Mouse (Mus musculus): Measurements from ENCODE around the gene Cntd1. TPM values are rescaled to one million over a fixed set of nuclear protein-coding genes. Genes with fewer than 3 reads are reported as not detected.
"Not testable (repeated sequence)": the region's sequence is repeated elsewhere in the genome, so short reads cannot be mapped to it uniquely, and the experiment has no call there.

The Cntd1 gene
- total RNA-seq, 2 experiments from 2014 or later = 1.2 to 2.0 TPM

DNA sequence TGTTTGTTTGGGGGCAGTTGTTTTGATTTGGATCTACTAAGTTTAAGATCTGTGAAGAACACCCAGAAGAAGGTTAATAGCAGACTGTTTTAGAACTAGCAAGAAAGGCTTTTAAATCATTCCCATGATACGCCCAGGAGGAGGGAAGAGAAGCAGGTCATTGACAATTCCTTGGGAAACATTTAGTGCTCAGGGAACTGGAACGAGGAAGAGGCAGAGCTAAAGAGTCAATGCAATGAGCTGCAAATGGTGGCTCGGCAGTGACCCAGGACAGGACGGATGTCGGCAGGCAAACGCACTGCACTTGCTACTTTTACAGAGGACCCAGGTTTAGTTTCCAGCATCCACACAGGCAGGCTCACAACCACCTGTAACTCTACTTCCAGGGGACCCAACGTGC, 2.0 kb downstream of the Cntd1 start:
- no peak for ATAC-seq (replicated peaks; ENCODE audit: poor library complexity)

DNA sequence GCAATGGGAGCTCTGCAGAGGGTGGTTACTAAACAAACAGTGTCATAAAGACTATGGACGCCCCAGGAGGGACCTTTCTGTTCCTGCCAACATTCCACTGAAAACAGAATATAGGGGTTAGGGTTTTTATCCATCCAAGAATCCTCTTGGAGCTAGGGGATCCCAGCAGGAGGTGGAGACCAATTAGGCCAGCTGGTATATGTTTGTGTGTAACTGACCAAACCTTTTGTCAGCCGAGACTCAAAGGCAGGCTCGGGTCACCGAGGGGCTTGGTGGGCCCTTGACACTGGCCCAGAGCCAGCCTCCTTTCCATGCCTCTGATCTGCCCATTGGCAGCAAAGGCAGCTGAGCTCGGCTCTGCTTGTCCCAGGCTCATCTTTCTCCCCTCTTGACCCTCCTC, 4.1 kb downstream of the Cntd1 start:
- no peak for ATAC-seq (replicated peaks; ENCODE audit: poor library complexity)

DNA sequence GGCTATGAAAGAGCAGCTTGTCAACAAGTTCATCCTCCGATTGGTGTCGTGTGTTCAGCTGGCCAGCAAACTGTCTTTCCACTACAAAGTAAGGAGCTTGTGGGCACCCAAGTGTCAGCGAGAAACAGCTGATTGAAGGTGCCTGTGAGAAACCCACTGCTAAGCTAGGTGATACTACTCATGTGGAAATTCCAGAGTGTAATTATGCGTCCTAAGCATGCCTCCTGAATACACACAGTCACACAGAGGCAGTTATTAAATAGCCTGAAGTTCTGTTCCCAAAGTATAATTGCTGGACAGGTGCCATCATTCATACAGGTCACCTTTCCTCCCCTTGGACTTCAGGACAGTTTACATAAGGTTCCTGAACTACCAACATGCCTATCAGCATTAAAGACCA, 5.0 kb downstream of the Cntd1 start:
- ATAC-seq (replicated peaks; ENCODE audit: poor library complexity) = no peak

DNA sequence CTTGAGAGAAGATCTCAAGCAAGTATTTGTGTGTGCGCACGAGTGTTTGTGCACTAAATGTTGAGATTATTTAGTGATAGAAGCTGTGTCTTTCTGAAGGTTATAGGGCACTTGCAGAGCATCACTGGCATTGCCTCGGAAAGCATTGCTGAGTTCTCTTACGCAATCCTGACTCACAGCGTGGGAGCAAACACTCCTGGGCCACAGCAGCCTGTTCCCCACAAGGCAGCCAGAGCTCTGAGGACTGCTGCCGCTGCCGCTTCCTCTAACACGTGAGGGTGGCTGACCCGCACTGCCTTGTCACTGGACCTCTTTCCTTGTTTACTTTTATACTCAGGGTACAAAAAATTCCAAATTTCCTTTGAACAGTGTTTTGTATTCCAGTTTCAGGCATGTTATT, 8.5 kb downstream of the Cntd1 start:
- ATAC-seq (replicated peaks; ENCODE audit: poor library complexity) = peak; percentile 80

DNA sequence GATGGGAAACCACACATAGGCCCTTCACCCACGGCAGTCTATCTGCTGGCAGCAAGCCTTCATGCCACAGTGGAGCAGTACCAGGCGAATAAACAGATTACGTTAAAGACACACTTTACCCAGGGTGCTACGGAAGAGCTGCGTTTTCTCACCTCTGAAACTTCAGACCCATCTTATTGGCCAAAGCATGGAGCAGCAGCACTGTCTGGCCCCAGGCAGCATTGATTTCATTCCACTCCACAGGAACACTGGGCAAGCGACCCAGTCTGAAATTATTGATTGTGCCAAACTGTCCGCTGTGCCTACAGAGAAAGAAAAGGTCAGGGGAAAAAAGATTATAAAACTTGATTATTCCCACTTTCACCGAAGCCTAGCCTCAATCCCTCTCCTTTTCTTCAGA, 12.4 kb downstream of the Cntd1 start:
- ATAC-seq (replicated peaks; ENCODE audit: poor library complexity) = no peak

DNA sequence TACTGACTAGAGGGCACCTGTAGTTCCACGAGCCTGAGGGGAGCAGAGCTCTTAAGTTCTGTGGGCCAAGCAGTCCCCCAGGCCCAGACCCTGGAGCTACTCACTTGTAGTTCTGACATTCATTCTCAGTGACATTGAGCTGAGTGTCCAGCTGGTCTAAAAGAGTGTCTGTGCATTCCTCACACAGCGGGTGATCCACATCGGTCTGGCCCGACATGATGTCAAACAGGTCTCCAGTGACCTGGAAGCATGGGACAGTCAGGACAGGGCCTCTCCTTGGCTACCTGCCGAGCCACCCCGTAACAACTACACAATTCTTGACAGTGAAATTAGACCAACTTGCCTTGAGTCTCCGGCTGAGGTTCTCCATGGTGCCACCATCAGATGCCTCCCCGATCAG, 16.4 kb downstream of the Cntd1 start:
- no peak for ATAC-seq (replicated peaks; ENCODE audit: poor library complexity)

DNA sequence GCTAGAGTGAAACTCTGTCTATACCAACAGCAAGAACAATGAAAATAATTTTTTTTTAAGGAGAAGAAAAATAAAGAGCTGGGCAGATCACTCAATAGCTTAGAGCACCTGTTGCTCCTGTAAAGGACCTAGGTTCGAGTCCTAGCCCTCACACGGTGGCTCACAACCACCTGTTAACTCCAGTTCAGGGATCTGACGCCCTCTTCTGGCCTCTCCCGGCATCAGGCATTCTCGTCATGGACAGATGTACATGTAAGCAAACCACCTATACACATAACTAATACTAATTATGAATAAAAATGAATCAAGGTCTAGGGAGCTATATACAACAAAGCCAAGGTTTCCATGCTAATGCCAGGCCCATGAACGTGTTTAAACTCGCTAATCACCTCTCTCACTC, 22.1 kb downstream of the Cntd1 start:
- ATAC-seq (replicated peaks; ENCODE audit: poor library complexity) = 0 out of 2 replicates have a peak, but pooled peaks have one; percentile 29

DNA sequence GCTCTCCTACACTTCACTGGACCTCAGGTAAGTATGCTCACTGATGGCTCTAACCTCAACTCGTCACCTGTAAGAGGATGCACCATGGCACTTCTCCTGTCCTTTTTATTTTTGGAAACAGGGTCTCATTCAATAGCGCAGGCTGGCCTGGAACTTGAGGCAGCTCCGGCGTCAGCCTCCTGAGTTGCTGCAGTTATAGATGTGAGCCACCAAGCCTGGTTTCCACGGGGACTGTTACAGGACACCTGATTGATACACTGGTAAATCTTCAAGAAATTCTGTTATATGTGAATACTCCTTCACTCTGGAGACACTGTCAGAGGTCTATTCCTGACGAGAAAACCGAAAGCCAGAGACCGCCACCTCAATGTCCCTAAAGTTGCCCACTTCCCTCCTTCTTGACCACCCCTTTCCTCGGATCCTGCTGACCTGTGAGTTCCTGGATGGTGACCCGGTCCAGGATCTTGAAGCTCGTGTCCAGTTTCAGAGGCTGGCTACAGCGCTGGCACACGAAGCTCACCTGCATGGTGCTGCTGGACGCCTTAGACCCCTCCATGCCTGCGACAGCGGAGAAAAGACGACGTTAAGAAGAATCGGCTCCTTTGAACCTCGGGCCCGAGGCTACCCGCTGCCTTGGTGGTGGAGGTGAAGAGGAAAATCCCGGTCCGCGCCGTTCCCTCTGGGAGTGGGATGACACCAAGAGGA, 22.6 kb downstream of the Cntd1 start:
- ATAC-seq (replicated peaks; ENCODE audit: poor library complexity) = no peak; the same call in 1 of the 2 replicates

DNA sequence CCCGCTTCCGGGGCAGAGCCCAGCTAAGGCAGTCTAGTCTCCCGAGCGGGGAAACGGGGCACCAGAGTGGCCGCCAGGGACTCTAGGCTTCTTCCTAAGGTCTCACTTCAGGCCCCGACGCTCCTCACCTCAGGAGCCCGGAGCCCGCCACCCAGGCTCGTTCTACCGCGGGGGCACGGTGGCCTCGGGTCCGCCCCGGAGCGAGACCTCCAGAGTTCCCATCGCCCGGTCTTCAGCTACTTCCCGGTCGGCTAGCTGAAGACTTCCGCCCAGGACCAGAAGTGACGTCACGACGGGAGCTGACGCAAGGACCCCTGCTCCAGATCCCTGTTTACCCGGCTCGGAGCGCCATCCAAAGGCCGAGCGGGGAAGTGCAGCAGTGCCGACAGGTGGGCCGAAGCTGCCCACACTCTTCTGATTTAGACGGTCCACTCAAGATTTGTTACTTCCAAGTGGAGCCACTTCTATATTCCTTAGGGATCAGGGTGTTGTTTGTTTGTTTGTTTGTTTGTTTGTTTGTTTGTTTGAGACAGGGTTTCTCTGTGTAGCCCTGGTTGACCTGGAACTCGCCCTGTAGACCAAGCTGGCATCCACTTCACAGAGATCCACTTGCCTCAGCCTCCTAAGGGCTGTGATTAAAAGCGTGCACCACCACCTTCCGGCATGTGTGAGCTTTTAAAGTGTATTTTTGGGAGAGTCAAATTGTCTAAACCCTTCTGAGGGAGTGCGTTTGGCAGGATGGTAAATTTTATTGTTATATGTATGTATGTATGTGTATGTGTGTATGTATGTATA, 23.4 kb downstream of the Cntd1 start, which contains the start of gene Becn1:
Becn1 (minus strand) TSS at position 283 of the 795 bp plus-strand sequence.
- ATAC-seq (replicated peaks; ENCODE audit: poor library complexity) = peak; percentile 99

DNA sequence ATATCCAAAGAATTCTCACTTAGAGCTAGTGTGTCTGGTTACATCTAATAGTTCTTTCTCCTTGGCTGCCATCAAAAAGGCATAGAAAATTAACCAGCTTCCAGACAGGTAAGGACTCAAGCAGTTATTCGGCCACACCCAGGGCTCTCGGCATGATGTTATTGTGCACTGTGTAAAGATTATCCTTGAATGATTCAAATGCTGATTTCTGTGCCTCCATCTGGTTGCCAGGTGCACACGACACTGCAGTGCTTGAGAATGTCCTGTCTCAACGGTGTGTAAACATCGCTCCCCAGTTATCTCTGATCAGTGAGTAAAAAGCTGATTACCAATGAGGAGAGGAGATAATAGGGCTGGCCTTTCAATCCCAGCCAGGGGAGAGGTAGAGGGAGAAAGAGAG, 28.9 kb downstream of the Cntd1 start:
- no peak for ATAC-seq (replicated peaks; ENCODE audit: poor library complexity)

DNA sequence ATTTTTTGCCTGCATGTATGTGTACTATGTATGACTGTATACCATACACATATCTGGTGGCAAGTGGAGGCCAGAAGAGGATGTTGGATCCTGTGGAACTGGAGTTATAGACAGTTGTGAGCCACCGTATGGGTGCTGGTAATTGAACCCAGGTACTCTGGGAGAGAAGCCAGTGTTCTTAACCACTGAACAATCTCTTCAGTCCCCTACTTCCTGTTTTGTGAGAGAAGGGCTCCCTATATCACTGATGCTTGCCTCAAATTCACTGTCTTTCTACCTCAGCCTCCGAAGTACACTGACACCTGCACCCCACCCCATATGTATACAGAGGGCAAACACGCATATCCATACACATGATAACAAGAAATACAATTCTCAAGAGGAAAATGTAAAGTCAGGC, 32.3 kb downstream of the Cntd1 start:
- ATAC-seq (replicated peaks; ENCODE audit: poor library complexity) = no peak

DNA sequence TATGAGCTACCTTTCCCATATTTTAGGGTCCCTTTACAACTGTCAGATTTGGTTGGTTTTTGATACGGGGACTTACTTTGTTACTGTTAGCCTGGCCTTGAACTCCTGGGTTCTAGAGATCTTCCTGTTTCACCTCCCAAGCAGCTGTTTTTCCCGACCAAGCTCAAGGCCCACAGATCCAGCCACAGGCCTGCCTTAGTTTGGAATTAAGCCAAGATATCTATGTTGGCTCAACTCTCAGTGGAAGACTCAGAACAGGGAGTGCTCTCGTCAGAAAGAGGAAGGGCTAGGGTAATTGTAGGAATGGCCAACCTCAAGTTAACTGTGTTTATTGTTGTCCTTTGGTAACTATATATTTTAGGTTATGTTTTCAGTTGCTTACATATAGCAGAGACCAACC, 33.3 kb downstream of the Cntd1 start:
- no peak for ATAC-seq (replicated peaks; ENCODE audit: poor library complexity)

DNA sequence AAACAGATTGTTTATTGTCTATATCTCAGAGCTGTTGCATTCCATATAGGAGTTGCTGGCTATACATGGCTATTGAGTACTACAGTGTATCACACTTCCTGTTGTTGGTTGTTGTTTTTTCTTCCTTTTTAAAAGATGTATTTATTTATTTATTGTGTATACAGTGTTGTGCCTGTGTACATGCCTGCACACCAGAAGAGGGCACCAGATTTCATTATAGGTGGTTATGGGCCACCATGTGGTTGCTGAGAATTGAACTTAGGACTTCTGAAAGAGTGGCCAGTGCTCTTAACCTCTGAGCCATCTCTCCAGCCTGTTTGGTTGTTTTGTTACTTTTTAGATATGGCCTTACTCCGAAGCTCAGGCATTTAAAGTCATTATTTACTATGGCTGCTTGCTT, 35.8 kb downstream of the Cntd1 start:
- no peak for ATAC-seq (replicated peaks; ENCODE audit: poor library complexity)

DNA sequence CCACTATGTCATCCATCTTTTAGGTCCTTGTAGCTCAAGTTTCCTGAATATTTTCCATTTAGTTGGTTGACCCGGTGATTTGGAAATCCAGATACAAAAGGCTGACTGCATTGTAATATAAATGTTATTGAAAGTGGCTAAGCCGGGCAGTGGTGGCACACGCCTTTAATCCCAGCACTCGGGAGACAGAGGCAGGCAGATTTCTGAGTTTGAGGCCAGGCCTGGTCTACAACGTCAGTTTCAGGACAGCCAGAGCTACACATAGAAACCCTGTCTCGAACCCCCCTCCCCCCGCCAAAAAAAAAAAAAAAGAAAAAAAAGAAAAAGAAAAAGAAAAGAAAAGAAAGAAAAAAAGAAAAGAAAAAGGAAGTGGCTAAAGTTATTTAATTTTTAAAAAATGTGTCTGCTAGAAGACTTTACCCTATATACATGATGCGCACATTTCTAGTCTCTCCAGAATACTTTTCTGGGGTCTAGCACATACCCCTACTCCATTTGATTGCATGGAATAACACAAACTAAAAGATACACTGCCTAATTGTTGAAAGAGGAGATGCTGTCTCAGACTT, 36.4 kb downstream of the Cntd1 start:
- ATAC-seq (replicated peaks; ENCODE audit: poor library complexity) = no peak

DNA sequence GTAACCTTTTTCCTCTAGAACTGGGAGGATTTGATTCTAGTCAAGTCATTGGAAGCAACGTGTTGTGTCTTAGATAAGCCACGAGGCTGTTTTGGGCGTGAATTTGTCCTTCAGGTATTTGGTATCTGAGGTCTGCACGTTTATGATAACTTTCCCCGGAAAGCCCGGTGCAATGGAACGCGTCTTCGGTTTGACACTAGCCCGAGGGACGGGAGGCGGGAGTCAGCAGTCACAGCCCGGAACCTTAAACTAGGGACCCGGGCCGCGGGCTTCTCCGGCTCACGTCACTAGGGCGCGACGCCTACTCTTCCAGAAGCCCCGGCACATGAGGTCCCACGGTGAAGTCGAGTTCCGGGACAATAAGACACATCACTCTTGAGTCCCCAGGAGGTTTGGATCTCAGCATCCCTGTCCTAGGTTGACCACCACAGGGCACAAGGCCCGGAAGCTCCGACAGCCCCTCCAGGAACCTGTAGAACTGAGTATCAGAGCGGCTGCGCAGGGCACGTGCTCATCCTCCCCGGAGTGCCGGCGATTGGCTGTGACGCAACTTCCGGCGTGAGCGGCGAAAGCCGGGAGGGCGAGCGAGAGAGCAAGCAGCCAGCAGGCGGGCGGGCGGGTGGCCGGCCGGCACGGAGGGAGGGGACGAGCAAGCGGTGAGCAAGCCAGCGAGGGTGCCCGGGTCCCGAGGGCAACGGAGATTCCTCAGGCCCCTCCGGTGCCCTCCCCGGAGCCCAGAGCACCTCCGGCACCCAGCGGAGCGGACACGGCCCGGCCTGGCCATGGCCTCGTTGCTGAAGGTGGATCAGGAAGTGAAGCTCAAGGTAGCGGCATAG, 37.1 kb downstream of the Cntd1 start, which contains the start of gene Psme3:
Psme3 (plus strand) TSS at position 549 of the 836 bp plus-strand sequence.
- ATAC-seq (replicated peaks; ENCODE audit: poor library complexity) = peak; percentile 90

DNA sequence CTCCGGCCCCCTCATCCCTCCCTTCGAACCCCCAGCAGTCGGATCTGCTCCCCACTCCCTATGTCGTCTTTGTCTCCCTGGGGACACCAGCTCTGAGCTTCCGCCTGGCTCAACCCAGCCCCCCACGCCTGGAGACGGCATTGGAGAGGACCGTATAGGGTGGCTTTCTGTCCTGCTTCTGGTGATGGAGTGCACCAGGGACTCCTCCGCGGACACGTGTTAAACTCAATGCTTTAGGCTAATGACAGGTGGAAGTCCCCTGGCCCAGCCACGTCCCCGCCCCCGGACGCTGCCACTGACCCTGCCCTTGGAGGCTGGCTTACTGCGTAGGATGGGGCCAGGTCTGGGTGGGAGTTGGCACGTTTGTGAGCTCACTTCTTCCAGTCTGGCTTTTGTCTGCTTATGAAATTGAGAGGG, 37.7 kb downstream of the Cntd1 start:
- ATAC-seq (replicated peaks; ENCODE audit: poor library complexity) = peak; percentile 33

DNA sequence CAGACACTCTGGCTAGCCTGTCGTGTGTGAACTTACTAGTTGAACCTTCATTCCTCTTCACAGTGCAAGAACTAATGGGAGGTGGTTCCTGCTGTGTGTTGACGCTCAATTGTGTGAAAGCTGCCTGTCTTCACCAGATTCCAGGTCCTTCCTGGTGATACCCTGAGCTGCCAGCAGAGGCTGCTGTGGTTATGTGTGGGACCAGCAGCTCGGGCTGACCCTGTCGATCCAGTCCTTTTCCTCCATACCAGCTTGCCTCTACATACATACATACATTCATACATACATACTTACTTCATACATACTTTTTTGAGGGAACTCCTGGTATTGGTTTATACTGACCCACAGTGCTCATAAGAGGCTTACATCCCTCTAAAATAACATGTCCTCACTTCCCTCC, 44.8 kb downstream of the Cntd1 start:
- peak; percentile 82 for ATAC-seq (replicated peaks; ENCODE audit: poor library complexity)

DNA sequence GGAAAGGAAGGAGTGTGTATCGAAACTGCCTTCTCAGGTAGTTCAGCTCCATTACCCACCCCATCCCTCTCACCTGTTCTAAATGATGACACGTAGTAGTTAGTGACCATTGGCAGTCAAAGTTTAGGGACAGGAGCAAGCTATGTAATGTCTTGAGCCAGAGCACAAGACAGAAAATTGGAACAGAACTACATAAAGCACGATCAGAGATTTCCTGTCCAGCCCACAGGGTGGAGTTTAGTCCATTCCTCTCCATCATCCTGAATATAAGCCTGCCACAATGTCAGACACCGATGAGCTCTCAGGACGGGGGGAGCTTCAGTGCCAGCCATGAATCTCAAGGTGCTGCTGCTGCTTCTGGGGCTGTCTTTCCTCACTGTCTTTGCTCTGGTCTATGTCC, 46.0 kb downstream of the Cntd1 start, which contains the start of gene Aoc2:
Aoc2 (plus strand) TSS at position 301 of the 400 bp plus-strand sequence.
- no peak for ATAC-seq (replicated peaks; ENCODE audit: poor library complexity)

DNA sequence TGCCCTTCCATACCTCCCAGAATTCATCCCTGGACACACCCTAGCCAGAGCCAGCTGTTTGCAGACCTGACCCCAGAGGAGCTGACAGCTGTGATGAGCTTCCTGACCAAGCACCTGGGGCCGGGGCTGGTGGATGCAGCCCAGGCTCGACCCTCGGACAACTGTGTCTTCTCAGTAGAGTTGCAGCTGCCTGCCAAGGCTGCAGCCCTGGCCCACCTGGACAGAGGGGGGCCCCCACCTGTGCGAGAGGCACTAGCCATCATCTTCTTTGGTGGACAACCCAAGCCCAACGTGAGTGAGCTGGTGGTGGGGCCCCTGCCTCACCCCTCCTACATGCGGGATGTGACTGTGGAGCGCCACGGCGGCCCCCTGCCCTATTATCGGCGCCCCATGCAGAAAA, 46.4 kb downstream of the Cntd1 start:
- not testable (repeated sequence) for ATAC-seq (replicated peaks; ENCODE audit: poor library complexity)

DNA sequence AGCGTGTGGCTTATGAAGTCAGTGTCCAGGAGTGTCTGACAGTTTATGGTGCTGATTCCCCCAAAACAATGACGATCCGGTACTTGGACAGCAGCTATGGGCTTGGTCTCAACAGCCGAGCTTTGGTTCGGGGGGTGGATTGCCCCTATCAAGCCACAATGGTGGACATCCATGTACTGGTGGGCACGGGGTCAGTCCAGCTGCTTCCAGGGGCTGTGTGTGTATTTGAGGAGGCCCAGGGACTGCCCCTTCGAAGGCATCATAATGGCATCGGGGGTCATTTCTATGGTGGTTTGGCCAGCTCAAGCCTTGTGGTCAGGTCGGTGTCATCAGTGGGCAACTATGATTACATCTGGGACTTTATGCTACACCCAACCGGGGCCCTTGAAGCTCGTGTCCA, 47.3 kb downstream of the Cntd1 start:
- no peak for ATAC-seq (replicated peaks; ENCODE audit: poor library complexity)

DNA sequence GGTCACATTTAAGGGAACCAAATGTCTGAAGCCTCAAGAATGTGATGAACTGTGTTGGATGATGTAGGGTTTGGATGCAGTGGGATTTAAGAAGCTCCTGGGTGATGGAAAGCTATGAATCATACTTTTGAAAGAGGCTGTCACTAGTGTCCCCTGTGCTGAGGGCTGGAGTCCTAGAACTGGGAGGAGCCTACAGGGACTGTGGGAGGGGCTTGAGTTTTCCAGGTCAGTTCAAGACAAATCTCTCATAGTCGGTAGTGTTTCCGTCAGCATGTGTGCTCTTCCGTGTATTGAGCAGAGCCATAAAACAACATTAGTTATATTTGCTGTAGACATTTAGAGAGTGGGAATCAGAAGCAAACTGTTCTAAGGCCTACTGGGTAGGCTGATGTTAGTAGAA, 48.5 kb downstream of the Cntd1 start:
- ATAC-seq (replicated peaks; ENCODE audit: poor library complexity) = no peak
